Mouse (Mus musculus): ENCODE data around the gene Amtn. TPM values are rescaled to one million over a fixed set of nuclear protein-coding genes. Genes with fewer than 3 reads are reported as not detected.

The Amtn gene
- polyA plus RNA-seq, 1 experiment from 2014 or later = not detected

Other genes starting within 250 kb of the Amtn start
- gene Gm11115, start 222.0 kb upstream of the Amtn start, polyA plus RNA-seq (2016; fragmentation: Nextera tagmentation; extraction: Ambion mirVana) = not detected in 2 replicates
- gene Gm7714, start 107.2 kb upstream of the Amtn start, polyA plus RNA-seq (2016; fragmentation: Nextera tagmentation; extraction: Ambion mirVana) = not detected in 2 replicates
- not detected in 2 replicates for gene Prol1, start 58.8 kb upstream of the Amtn start, polyA plus RNA-seq (2016; fragmentation: Nextera tagmentation; extraction: Ambion mirVana)
- gene Ambn, start 79.9 kb downstream of the Amtn start, polyA plus RNA-seq (2016; fragmentation: Nextera tagmentation; extraction: Ambion mirVana) = not detected in 2 replicates
- not detected in 2 replicates for gene Enam, start 111.9 kb downstream of the Amtn start, polyA plus RNA-seq (2016; fragmentation: Nextera tagmentation; extraction: Ambion mirVana)
- gene Jchain, start 151.8 kb downstream of the Amtn start, polyA plus RNA-seq (2016; fragmentation: Nextera tagmentation; extraction: Ambion mirVana) = 0.11 and 0.12 TPM in 2 replicates
- 51.3 and 52.3 TPM in 2 replicates for gene Utp3, start 178.4 kb downstream of the Amtn start, polyA plus RNA-seq (2016; fragmentation: Nextera tagmentation; extraction: Ambion mirVana)
- gene Rufy3, start 188.9 kb downstream of the Amtn start, polyA plus RNA-seq (2016; fragmentation: Nextera tagmentation; extraction: Ambion mirVana) = 7.5 and 7.9 TPM in 2 replicates